Mouse (Mus musculus) liver, adult 2 months (tissue): Measurements from ENCODE around the gene Mchr1.

ENCODE experiments used
- CTCF ChIP-seq: fragments of 200-500 bp; IDR thresholded peaks from 2 replicates; pipeline ENCODE4 v1.5.1; 2011; ENCODE audit warnings: low read depth, low read length, control low read depth
- POLR2A ChIP-seq: fragments of 200-500 bp; IDR thresholded peaks from 2 replicates; pipeline ENCODE4 v1.6.1; 2011; ENCODE audit warnings: low read length, control low read depth; ENCODE audit not compliant: insufficient read depth; ENCODE audit errors: extremely low read depth

GRCm38 (mm10) chr15:81248341-81248679 lies 13.0 kb downstream of the Mchr1 start:
- no peak for TF ChIP-seq CTCF
- TF ChIP-seq POLR2A: no peak
